Mouse (Mus musculus) kidney, embryonic 16.5 days (tissue): Measurements from ENCODE around the gene Smim17. TPM values are rescaled to one million over a fixed set of nuclear protein-coding genes. Genes with fewer than 3 reads are reported as not detected.

ENCODE experiments used
- ATAC-seq: fragments of 200-750 bp; cut with Nextera tagmentation; 2 replicates; pipeline ENCODE4 v1.8.0; 2017; ENCODE audit warnings: moderate TSS enrichment; ENCODE audit not compliant: low FRiP score, low TSS enrichment
- H3K27ac ChIP-seq: fragments of 300-500 bp; sonication (generic); 2 replicates; pipeline ENCODE4 v1.5.1; 2014; ENCODE audit warnings: low read length
- H3K27me3 ChIP-seq: fragments of 300-500 bp; sonication (generic); 2 replicates; pipeline ENCODE4 v1.6.1; 2014; ENCODE audit warnings: low read length, control low read depth, mixed read lengths; ENCODE audit not compliant: insufficient read depth
- H3K36me3 ChIP-seq: fragments of 300-500 bp; sonication (generic); 2 replicates; pipeline ENCODE4 v1.6.1; 2014; ENCODE audit warnings: low read length, control low read depth, mixed read lengths; ENCODE audit not compliant: insufficient read depth
- H3K4me1 ChIP-seq: fragments of 300-500 bp; sonication (generic); 2 replicates; pipeline ENCODE4 v1.6.1; 2014; ENCODE audit warnings: low read length, control low read depth, mixed read lengths; ENCODE audit not compliant: insufficient read depth
- H3K4me2 ChIP-seq: fragments of 300-500 bp; sonication (generic); replicated peaks from 2 replicates; pipeline ENCODE4 v1.6.1; 2014; ENCODE audit warnings: low read depth, low read length
- H3K4me3 ChIP-seq: fragments of 300-500 bp; sonication (generic); 2 replicates; pipeline ENCODE4 v1.5.1; 2014; ENCODE audit warnings: mild to moderate bottlenecking, low read length
- H3K9ac ChIP-seq: fragments of 300-500 bp; sonication (generic); replicated peaks from 2 replicates; pipeline ENCODE4 v1.6.1; 2014; ENCODE audit warnings: low read length
- H3K9me3 ChIP-seq: fragments of 300-500 bp; sonication (generic); 2 replicates; pipeline ENCODE4 v1.6.1; 2016; ENCODE audit warnings: low read length, control low read depth
- WGBS: fragments of 180-500 bp; shearing (Covaris S2); extraction: QIAGEN DNeasy Blood & Tissue Kit; methylation state at CpG from one replicate; pipeline ENCODE4 v1.1.7; 2014; 5-methylcytosine and 5-hydroxymethylcytosine counted together
- polyA plus RNA-seq: library from polyadenylated mRNA; unstranded; fragments of >200 nt; fragmentation: Nextera tagmentation; extraction: Ambion mirVana; gene quantifications from 2 replicates; pipeline ENCODE4 v1.2.1, GENCODE M21; 2015

Smim17 gene
- 0.35 TPM in 1 of 2 replicates, not detected in the other for polyA plus RNA-seq

GRCm38 (mm10) chr7:6397996-6398975 is at the start of gene Smim17:
Smim17 (plus strand) TSS chr7:6398715.
- peak; percentile 88 for ATAC-seq
- no peaks in the 10 kb centered on the region for H3K9me3 ChIP-seq
- WGBS: 28% methylated on average over 25 of the region's 25 CpGs
- H3K4me3 ChIP-seq: peak within 1 kb of the TSS; percentile 63
- peak within 1 kb of the TSS; percentile 70 for H3K4me2 ChIP-seq
- peaks cover 20% of the 10 kb centered on the region for H3K36me3 ChIP-seq
- H3K4me1 ChIP-seq: 0 out of 2 replicates have a peak, but pooled peaks cover 5% of the 10 kb centered on the region
- H3K27me3 ChIP-seq: no peaks in the 10 kb centered on the region
- H3K27ac ChIP-seq: no peak within 1 kb of the TSS
- peak within 1 kb of the TSS; percentile 64 for H3K9ac ChIP-seq

GRCm38 (mm10) chr7:6358121-6358520 is 40.4 kb upstream of the Smim17 start:
- Histone ChIP-seq H3K36me3 (peaks cover 4% of the 10 kb centered on the region; the same call in 1 of the 2 replicates), H3K4me1 (peaks cover 3% of the 10 kb centered on the region; the same call in 1 of the 2 replicates), H3K27ac (no peak overlapping the region), H3K9ac (no peak overlapping the region), H3K4me3 (no peak overlapping the region), H3K9me3 (no peaks in the 10 kb centered on the region), H3K4me2 (no peak overlapping the region), H3K27me3 (no peaks in the 10 kb centered on the region)
- ATAC-seq: no peak
- WGBS: 59% methylated on average over 2 of the region's 2 CpGs

- H3K9ac ChIP-seq: no peak overlapping the region
- no peaks in the 10 kb centered on the region for H3K27me3 ChIP-seq
- peaks cover 8% of the 10 kb centered on the region for H3K4me1 ChIP-seq
- H3K27ac ChIP-seq: no peak overlapping the region
- no peaks in the 10 kb centered on the region for H3K9me3 ChIP-seq
- H3K36me3 ChIP-seq: no peaks in the 10 kb centered on the region
- H3K4me2 ChIP-seq: no peak overlapping the region
- 54% methylated on average over 10 of the region's 10 CpGs for WGBS
- no peak for ATAC-seq
- H3K4me3 ChIP-seq: no peak overlapping the region
Measured at GRCm38 (mm10) chr7:6358937-6359590, 39.5 kb upstream of the Smim17 start.

GRCm38 (mm10) chr7:6360477-6361060 is 37.9 kb upstream of the Smim17 start:
- no peaks in the 10 kb centered on the region for H3K36me3 ChIP-seq
- no peak overlapping the region for H3K4me3 ChIP-seq
- no peaks in the 10 kb centered on the region for H3K9me3 ChIP-seq
- ATAC-seq: no peak
- WGBS: 9% methylated on average over 9 of the region's 9 CpGs
- no peak overlapping the region for H3K4me2 ChIP-seq
- no peak overlapping the region for H3K27ac ChIP-seq
- no peak overlapping the region for H3K9ac ChIP-seq
- H3K27me3 ChIP-seq: no peaks in the 10 kb centered on the region
- H3K4me1 ChIP-seq: peaks cover 10% of the 10 kb centered on the region

GRCm38 (mm10) chr7:6361756-6362155 is 36.8 kb upstream of the Smim17 start:
- Histone ChIP-seq H3K4me3 (peak overlapping the region; percentile 52), H3K36me3 (no peaks in the 10 kb centered on the region), H3K9me3 (no peaks in the 10 kb centered on the region), H3K9ac (peak overlapping the region; percentile 66), H3K4me1 (peaks cover 10% of the 10 kb centered on the region), H3K27me3 (no peaks in the 10 kb centered on the region), H3K4me2 (peak overlapping the region; percentile 61), H3K27ac (peak overlapping the region; percentile 89)
- ATAC-seq: no peak
- WGBS: 19% methylated on average over 7 of the region's 7 CpGs

- peak overlapping the region; percentile 61 for H3K4me2 ChIP-seq
- H3K4me1 ChIP-seq: peaks cover 10% of the 10 kb centered on the region
- peak; percentile 95 for ATAC-seq
- H3K36me3 ChIP-seq: no peaks in the 10 kb centered on the region
- H3K9ac ChIP-seq: peak overlapping the region; percentile 66
- peak overlapping the region; percentile 89 for H3K27ac ChIP-seq
- 0% methylated on average over 38 of the region's 38 CpGs for WGBS
- H3K27me3 ChIP-seq: no peaks in the 10 kb centered on the region
- no peaks in the 10 kb centered on the region for H3K9me3 ChIP-seq
- peak overlapping the region; percentile 52 for H3K4me3 ChIP-seq
Measured at GRCm38 (mm10) chr7:6362268-6363046, 36.1 kb upstream of the Smim17 start.

- peak within 1 kb of the TSS; percentile 89 for H3K27ac ChIP-seq
- peak within 1 kb of the TSS; percentile 66 for H3K9ac ChIP-seq
- H3K4me3 ChIP-seq: peak within 1 kb of the TSS; percentile 52
- peak; percentile 88 for ATAC-seq
- H3K4me1 ChIP-seq: peaks cover 10% of the 10 kb centered on the region
- WGBS: under 1% methylated on average over 23 of the region's 23 CpGs
- no peaks in the 10 kb centered on the region for H3K27me3 ChIP-seq
- H3K4me2 ChIP-seq: peak within 1 kb of the TSS; percentile 61
- H3K36me3 ChIP-seq: no peaks in the 10 kb centered on the region
- no peaks in the 10 kb centered on the region for H3K9me3 ChIP-seq
Measured at GRCm38 (mm10) chr7:6363047-6363488, 35.4 kb upstream of the Smim17 start, which contains the start of gene Zfp78. Zfp78 (plus strand) TSS chr7:6363280.

GRCm38 (mm10) chr7:6364761-6365160 is 33.8 kb upstream of the Smim17 start:
- no peak overlapping the region for H3K4me3 ChIP-seq
- H3K4me2 ChIP-seq: no peak overlapping the region
- WGBS: 48% methylated on average over 1 of the region's 1 CpGs
- no peaks in the 10 kb centered on the region for H3K27me3 ChIP-seq
- H3K27ac ChIP-seq: no peak overlapping the region
- no peaks in the 10 kb centered on the region for H3K36me3 ChIP-seq
- no peak overlapping the region for H3K9ac ChIP-seq
- H3K4me1 ChIP-seq: peaks cover 10% of the 10 kb centered on the region
- ATAC-seq: no peak
- H3K9me3 ChIP-seq: no peaks in the 10 kb centered on the region

- Histone ChIP-seq H3K27me3 (no peaks in the 10 kb centered on the region), H3K4me3 (no peak overlapping the region), H3K4me1 (peaks cover 6% of the 10 kb centered on the region), H3K27ac (no peak overlapping the region), H3K9me3 (no peaks in the 10 kb centered on the region), H3K36me3 (no peaks in the 10 kb centered on the region), H3K9ac (no peak overlapping the region), H3K4me2 (no peak overlapping the region)
- ATAC-seq: no peak
- WGBS: 94% methylated on average over 5 of the region's 5 CpGs
Measured at GRCm38 (mm10) chr7:6367185-6367584, 31.3 kb upstream of the Smim17 start.
